Mouse (Mus musculus) skeletal muscle tissue, adult 2 months (tissue): ENCODE results near the gene Sar1a.
A peak's percentile ranks its signal among the peaks of the same experiment; 100 is the strongest.

Source experiments
- DNase-seq: peaks from one replicate; pipeline ENCODE4 v3.0.0-alpha.2; 2012; ENCODE audit warnings: low read depth, low spot score

Gene Sar1a

DNA sequence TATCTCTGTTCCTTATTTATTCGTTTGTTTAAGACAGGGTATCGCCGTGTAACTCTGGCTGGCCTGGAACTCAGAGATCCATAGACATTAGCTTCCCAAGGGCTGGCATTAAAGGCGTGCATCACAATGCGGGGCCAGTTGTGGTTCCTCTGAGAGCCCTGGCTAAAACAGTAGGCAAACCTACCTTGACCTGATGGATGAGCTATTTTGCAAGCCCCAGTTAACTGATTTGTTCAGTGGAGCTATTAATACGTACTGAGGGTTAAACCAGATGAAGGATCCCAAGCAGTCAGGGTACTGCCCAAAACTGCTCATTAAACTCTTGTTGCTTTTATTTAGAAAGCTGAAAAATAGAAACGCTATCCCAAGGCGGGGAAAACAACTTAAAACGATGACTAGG, 554 bp upstream of the Sar1a start:
- no peak for DNase-seq

DNA sequence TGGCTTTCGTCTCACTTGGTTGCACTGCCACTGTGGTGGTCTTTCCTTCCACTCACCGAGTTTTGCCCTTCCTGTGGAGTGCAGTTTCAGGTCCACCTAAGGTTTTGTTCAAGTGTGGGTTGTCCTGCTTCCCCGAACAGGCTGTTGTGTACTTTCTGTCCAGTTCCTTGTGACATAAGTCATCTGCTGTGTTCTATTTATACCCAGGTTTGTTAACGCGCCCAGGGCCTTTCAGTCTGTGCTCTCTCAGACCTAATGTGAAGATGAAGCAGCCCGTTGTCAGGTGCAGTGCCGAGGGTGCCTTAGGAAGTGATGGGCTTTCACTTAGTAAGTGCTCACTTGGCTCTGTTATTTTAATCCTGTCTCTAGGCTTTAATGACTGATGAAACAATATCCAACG, 9.3 kb downstream of the Sar1a start:
- DNase-seq = peak; percentile 62

DNA sequence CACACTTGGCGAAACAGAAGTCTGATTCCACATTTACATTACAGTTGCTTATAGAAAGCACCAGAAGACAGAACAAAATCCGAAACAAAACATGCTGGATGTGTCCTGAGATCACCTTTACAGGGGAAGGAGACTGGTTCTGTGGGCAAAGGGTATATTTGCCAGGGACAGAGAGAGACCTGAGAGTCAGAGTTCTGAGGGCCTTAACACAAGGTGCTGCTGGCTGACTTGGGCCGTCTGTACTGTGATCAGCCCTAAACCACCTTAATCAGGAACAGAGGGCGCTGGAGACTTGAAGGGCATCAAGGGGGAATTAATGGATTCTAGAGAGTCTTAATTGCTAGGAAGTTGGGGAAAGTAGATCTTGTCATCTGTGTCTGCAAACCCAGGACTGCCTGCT, 13.5 kb downstream of the Sar1a start:
- DNase-seq = no peak

DNA sequence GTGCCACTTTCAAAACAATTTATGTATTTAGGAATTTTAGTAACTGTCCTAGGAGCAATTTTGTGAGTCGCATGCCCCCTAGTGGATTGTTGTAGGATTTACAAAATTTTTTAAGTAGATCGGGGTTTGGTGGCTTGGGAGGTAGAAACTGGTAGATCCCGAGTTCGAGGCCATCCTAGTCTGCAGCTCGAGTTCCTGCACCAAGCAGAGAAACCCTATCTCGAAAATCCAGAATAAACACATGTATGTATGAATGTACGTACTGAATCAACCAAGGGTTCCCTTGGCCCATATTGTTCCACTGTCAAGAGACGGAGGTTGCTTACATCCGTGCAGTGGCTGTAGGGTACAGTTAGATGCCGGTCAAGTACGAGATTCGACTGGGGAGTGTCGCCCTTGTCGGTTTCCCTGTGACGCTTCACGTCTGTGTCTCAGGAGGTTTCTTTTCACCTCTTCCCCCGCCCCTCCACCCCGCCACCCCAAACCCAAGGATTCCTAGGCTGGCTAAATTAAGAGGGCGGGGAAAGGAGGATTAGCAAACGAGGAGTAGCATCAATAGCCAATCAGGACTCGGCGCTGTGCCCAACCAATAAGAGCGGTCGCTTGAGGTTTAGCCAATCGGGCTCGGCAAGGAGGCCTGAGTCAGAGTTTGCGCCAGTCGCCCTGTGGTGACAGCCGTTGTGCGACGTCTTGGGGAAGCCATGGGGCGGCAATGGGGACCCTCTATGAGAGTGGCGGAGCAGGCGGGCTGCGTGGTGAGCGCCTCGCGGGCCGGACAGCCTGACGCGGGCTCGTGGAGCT, 15.0 kb downstream of the Sar1a start, which contains the start of gene Tysnd1:
Tysnd1 (plus strand) TSS at position 645 of the 801 bp plus-strand sequence.
- DNase-seq = peak; percentile 93

DNA sequence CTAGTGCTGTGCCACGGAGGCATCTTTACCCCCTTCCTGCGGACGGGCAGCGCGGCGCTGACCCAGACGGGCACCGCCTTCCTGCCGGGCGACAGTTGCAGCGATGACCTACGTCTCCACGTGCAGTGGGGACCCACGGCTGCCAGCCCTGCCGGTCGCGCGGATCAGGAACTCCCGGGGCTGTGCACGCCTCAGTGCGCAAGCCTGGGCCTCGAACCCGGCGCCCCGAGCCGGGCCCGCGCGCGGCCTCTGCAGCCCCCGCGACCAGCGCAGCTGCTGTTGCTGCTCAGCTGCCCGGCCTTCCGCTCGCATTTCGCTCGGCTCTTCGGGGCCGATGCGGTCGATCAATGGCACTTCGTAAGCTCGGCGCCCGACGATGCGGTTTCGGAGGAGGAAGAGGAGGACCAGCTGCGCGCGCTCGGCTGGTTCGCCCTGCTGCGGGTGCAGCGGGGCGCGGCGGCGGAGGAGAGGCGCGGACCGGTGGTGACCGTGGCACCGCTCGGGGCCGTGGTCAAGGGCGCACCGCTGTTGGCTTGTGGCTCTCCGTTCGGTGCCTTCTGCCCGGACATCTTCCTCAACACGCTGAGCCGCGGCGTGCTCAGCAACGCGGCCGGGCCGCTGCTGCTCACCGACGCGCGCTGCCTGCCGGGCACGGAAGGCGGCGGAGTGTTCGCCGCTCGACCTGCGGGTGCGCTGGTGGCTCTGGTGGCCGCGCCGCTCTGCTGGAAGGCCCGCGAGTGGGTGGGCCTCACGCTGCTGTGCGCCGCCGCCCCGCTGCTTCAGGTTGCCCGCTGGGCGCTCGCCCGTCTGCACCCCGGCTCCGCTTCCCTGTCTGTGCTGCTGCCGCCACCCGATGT, 15.8 kb downstream of the Sar1a start:
- no peak for DNase-seq

DNA sequence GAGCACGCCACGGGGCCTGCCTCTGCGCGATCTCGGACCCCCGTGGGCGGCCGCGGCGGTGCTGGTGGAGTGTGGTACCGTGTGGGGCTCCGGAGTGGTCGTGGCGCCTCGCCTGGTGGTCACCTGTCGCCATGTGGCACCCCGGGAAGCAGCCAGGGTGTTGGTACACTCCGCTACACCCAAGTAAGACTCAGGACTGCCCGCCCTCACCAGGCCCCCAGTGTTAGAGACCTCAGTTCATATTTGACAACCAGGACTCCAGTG, 16.4 kb downstream of the Sar1a start:
- no peak for DNase-seq

DNA sequence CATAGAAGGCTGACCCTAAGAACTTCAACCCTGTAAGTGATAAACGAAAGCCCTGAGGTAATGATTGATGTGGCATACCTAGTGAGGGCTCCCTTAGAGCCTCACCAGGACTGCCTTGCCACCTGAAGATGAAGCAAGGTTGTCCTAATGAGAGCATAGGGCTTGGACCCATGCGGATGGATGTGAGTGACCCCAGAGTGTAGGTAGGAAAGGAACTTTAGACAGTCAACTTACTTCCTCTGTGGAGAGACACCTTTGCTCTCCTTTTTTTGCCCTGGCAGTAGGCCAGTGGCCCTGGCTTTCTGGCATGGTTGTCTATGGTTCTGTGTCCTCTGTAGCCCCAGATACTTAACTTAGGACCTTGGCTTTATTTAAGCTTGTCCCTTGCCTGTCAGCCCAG, 16.9 kb downstream of the Sar1a start:
- DNase-seq = no peak

DNA sequence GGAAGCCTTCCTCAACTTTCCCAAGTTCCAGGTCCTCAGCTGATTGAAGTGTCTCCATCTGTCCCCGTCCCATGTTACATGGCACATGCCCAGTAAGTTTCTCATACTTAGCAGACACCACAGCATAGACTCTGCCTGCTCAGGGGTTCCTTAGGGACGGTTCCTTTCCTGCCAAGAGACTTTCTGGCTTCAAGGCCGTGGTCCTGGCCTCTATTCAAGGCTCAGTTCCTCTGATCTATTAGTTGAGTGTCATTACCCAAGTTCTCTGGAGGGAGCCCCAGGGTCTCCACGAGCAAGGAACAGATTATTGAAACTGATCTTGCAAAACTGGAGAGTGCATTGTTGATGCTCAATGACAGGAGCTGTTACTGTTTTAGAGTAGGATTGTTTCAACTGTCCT, 24.6 kb downstream of the Sar1a start:
- DNase-seq = no peak

DNA sequence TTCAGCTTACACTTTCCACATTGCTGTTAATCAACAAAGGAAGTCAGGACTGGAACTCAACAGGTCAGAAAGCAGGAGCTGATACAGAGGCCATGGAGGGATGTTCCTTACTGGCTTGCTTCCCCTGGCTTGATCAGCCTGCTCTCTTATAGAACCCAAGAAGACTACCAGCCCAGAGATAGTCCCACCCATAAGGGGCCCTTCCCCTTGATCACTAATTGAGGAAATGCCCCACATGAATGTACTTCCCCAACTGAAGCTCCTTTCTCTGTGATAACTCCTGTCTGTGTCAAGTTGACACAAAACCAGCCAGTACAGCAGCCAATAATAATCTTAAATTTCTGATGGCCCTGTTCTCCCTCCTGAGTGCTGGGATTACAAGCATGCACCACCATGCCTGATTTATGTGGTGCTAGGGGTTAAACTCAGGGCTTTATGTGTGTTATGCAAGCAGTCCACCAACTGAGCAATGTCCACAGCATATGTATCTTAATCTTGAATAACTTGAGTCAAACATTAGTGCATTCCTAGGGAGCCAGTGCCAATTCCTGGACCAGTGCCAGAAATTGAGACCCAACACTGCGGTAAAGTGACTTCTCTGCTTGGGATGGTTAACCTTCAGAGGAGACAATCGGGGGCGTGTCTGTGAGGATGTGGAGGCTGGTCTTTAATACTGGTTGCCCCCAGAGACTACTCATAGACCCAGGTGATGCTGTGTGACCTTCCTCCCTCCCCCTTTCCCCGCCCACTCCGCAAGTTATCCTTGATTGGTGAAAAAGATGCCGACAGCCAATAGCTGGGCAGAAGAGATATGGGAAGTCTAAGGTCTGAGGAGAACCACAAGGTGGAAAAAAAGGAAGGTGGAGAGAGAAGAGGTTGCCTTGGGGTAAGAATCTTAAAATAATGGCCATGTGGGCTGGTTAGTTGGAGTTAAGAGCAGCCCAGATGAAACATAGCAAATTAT, 26.6 kb downstream of the Sar1a start:
- no peak for DNase-seq

DNA sequence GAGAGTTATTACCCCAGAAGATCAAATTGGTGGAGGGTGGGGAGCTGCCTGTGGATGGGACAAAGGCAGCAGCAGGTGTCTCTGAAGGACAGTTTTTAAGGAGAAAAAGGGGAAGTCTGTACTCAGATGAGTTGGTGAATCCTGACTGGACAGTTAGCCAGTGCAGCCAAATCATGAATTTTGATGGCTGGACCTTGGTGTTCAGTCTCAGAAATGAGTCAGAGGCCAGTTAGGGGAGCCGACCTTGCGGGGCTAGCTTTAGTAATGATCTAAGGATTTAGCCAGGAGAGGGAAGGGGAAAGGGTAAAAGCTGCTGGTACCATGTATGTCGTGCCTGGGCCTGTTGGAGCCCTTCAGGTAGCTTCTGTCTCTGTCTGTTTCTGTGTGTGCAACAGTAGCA, 33.5 kb downstream of the Sar1a start:
- DNase-seq = no peak

DNA sequence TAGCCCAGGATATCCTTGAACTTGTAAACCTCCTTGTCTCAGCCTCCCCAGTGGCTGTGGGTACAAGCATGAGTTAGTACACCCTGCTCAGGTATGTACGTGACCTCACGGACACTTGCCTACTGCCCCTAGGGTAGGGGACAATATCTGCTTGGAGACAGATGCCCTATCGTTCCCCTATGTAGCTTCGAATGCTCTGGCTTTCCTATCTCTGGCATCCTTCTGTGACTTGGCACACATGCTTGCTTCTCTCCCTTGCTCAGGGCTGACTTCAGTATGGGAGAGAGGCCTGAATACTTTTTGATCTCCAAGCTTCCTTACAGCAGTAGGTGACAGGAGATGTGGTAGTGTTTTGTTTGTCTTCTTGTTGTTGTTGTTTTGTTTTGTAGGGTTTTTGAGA, 34.0 kb downstream of the Sar1a start:
- DNase-seq = no peak

DNA sequence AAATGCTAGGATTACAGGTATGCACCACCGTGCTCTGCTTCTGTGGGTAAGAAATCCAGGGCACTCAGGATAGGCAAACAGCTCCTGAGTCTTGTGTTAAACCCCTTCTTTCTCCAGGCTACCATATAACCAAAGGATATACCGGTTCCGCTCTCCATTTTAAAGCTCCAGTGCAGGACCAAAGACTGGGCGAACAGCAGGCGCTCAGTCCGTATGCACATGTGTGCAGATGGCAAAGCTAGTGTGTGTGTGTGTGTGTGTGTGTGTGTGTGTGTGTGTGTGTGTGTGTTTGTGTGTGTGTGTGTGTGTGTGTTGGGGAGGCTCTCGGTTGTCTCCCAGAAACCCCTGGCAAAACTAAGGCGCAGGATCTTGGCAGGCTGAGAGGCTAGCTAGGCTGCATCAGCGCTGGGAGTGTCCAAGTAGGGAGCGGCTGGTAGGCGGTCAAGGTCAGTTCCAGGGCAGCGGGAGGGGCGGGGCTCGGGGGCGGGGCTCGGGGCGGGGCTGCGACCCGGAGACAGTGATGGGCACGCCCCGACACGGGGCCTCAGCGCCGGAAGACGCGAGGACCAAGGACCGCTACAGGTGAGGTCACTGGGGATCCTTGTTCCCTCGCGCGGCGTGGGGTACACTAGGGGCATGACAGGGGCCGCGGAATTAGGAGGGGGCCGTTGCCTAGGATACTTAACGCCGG, 34.8 kb downstream of the Sar1a start, which contains the start of gene Aifm2:
Aifm2 (plus strand) TSS at position 493 of the 691 bp plus-strand sequence.
- peak; percentile 86 for DNase-seq

DNA sequence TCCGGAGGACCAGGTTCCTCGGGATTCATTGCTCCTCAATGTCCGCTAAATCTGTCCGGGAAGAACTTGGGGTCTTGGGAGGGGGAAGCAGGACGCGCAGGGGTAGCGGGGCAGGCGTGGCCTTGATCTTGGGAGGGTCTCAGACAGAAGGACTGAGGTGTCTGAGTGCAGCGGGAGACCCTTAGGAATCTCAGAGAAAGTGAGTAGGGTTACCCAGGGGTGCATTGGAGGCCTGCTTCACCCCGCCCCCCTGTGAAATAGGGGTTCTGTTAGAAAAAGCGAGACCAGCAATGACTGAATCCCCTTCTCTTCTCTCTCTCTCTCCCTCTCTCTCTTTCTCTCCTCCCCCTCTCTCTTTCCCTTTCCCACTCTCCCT, 35.4 kb downstream of the Sar1a start:
- no peak for DNase-seq

DNA sequence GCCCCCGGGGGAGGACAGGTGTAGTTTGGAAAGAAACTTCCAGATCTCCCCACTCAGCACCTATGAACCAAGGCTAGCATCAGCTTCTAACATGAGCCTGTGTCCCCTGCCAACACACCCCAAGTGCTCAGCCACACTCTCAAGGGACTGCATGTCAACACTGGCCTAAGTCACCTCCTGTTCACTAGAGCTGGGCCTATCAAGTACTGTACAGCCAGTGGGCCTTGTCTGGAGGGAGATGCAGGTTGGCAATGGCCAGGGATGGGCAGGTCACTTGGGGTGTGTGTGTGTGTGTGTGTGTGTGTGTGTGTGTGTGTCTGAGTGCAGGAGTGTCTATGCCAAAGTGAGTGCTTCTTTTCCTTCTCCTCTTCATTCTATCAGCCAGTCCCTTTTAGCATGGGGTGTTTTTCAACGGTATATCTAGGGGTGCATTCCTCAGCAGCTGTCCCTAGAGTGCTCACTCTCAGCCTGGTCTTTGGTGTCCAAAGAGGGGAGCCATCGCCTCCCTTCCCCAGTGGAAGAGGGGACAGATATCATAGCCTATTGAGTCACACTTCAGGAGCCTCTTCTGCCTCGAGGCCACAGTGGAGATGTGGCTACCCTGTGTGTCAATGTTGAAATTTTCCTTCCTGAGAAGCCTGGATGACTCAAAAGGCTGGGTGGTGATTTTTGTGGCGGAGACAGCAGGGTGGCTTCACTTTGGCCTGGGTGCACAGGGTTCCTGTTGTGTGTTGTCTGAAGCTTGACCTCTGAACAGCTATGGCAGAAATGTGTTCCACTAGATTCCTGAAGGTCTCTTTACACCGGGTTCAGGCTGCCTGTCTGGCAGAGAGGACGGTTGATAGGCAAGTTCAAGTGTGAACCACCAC, 36.1 kb downstream of the Sar1a start:
- no peak for DNase-seq

DNA sequence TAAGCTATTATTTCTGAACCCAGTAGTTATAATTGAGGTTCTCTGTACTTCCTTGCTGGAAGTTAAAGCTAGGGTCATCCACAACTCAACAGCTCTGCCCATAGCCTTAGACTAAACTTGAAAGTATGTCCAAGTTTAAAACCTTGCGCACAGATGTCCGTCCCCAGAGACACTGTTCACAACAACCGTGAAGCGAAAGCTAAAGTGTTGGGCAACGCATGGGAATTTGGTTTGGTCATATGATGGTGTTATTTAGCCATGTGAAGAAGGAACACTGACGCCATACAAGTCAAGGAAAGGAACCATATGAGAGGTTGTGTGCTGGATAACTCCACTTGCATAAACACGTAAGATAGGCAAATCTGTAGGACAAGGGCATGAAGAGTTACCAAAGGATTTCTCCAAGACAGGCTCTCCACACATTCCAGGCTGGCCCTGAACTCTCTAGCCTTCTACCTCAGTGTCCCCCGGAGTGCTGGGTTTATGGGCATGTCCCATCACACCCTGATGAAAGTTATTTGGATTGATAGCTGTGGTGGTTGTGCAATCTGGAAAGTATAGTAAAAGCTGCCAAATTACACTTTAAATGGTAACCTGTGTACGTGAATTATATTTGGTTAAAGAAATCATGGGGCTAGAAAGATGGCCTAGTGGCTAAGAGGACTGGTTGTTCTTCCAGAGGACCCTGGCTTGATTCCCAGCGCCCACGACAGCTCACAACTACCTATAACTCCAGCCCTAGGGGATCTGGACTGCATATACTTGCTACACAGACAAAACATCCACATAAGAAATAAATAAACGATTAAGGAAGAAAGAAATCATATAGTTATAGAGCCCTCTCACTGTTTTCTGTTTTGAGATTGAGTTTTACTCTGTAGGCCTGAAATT, 37.6 kb downstream of the Sar1a start:
- DNase-seq = no peak

DNA sequence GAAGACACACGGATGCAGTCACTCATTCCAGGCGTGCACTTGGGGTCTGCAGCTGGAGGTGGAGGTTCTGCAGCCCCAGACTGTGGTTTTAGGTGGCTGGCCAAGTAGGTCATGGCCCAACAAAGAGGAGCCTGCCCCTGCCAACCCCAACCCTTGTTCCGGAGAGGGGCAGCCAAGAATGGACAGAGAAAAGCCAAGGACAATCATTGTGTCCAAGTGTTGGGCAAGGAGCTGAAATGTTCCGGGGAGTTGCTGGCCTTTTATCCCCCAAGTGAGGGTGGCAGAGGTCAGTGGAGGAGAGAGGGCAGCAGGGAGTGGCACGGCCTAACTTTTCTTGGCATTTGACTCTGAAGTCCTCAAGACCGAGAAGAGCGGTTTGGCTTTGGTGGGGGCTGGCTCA, 40.2 kb downstream of the Sar1a start:
- DNase-seq = no peak

DNA sequence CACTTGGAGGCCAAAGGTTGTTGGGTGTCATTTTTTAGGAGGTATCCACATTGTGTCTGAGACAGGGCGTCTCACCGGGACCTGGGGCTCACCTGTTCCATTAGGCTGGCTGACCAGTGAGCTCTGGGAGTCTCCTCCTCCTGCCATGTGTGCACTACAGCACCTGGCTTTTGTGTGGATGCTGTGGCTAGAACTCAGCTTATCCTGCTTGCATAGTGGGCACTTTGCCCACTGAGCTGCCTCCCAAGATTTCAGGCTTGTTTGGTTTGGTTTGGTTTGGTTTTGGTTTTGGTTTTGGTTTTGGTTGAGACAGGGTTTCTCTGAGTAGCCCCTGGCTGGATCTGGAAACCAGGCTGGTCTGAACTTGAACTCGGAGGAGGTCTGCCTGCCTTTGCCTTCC, 42.1 kb downstream of the Sar1a start:
- no peak for DNase-seq

DNA sequence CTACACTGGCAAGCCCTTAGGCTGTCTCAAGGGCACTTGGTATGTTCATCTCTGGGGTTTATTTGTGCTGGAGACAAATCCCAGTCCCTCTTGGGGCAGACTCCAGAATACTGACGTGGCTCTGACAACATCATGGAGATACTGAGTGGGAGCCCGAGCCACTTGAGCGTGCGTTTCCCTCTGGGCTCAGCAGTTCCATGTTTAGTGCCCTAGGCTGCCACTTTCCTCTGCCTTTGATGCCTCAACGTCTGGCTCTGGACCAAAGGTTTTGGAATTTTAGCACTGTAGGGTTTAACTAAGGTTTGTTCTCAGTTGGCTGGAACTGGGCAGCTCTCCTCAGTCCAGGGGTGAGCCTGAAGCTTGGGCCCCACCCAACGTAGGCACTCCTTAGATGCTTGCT, 43.2 kb downstream of the Sar1a start:
- no peak for DNase-seq

DNA sequence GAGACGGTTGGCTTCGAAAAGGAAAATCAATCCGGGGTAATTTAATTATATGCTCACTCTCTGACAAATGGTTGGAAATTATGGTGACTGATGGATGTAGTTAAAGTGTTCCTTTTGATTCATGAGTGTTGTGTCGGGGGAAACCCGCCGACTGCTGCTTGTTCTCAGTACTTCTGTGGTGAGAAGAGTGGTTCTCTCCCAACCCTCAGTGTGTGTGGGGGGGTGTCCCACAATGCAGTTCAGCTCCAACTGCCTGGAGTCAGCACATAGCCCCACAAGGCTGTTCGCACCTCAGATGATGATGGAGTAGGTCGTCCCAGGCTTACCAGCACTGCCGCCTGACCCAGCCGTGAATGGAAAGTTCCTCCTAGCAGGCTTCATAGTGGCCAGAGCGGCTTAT, 49.1 kb downstream of the Sar1a start:
- no peak for DNase-seq
